8 mouse cellular contexts compared by ENCODE assay signal in the genomic region with DNA sequence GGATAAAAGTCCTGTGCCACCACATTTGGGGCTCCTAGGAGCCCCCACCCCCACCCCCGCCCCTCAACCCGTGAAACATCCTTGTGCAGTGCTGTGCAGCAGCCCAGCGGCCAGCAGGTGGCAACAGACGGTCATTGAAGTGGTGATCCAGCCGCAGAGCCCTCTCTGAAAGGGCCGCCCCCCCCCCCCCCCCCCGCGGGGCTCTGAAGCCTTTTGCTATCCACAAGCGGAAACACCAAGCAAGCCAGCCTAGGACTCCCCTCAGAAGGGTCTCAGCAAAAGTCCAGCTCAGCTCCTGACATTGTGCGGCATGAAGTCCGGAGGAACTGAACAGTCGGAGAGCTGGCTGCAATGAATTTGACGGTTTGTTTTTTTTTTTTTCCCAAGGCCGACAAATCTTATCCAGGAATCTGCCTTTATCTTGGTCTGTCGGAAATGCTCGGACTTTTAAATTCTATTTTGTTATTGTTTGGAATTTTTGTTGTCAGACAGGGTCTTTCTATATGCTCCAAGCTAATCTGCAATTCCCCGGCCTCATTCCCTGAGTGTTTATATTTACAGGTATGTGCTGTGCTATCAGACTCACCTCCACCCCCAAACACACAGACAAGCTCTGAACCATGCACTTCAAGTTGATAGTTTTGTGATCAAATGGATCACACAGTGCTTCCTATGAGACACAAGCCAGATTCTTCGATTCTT. TPM values are rescaled to one million over a fixed set of nuclear protein-coding genes. Genes with fewer than 3 reads are reported as not detected.
DNase-seq lines count a peak whose midpoint lies in the region; ATAC-seq and TF ChIP-seq lines count a peak whose summit lies in the region.

No protein-coding gene starts in this region.

- H3K27ac ChIP-seq in forebrain, embryonic 10.5 days: 0 out of 2 replicates have a peak overlapping the region, but pooled peaks have one; percentile 35
- peak overlapping the region; percentile 33 for H3K27ac ChIP-seq in heart, postnatal 0 days (ENCODE audit: low read depth)
- H3K27ac ChIP-seq in lung, embryonic 16.5 days (ENCODE audit: low read length): peak overlapping the region; percentile 60

- H3K27me3 ChIP-seq in E14TG2a.4 (ENCODE audit: insufficient read depth, low read length): peaks cover 27% of the 10 kb centered on the region
- peaks cover 26% of the 10 kb centered on the region for H3K27me3 ChIP-seq in forebrain, embryonic 10.5 days (ENCODE audit: poor library complexity, severe bottlenecking)
- no peaks in the 10 kb centered on the region for H3K27me3 ChIP-seq in heart, postnatal 0 days (ENCODE audit: control insufficient read depth, insufficient read depth, low read length)
- H3K27me3 ChIP-seq in lung, embryonic 16.5 days (ENCODE audit: control insufficient read depth, insufficient read depth, low read depth, low read length): no peaks in the 10 kb centered on the region

- no peaks in the 10 kb centered on the region for H3K9me3 ChIP-seq in E14TG2a.4 (ENCODE audit: low read length)
- H3K9me3 ChIP-seq in forebrain, embryonic 10.5 days: no peaks in the 10 kb centered on the region
- no peaks in the 10 kb centered on the region for H3K9me3 ChIP-seq in heart, postnatal 0 days (replicated peaks; ENCODE audit: control insufficient read depth, low read length)
- no peaks in the 10 kb centered on the region for H3K9me3 ChIP-seq in lung, embryonic 16.5 days (ENCODE audit: control insufficient read depth, low read length)

- peak overlapping the region; percentile 71 for H3K4me2 ChIP-seq in heart, postnatal 0 days (ENCODE audit: low read depth, low read length)
- H3K4me2 ChIP-seq in lung, embryonic 16.5 days (ENCODE audit: low read depth, low read length): peak overlapping the region; percentile 78

- no peaks in the 10 kb centered on the region for H3K36me3 ChIP-seq in E14TG2a.4 (ENCODE audit: insufficient read depth, low read length)
- H3K36me3 ChIP-seq in forebrain, embryonic 10.5 days (replicated peaks): no peaks in the 10 kb centered on the region
- H3K36me3 ChIP-seq in heart, postnatal 0 days (replicated peaks; ENCODE audit: control insufficient read depth, insufficient read depth, low read length): no peaks in the 10 kb centered on the region
- no peaks in the 10 kb centered on the region for H3K36me3 ChIP-seq in lung, embryonic 16.5 days (ENCODE audit: control insufficient read depth, insufficient read depth, low read length)

- H3K4me3 ChIP-seq in E14TG2a.4 (replicated peaks; ENCODE audit: low read length): peak overlapping the region; percentile 43
- H3K4me3 ChIP-seq in forebrain, embryonic 10.5 days: peak overlapping the region; percentile 52
- peak overlapping the region; percentile 48 for H3K4me3 ChIP-seq in heart, postnatal 0 days (ENCODE audit: low read depth, low read length)
- peak overlapping the region; percentile 51 for H3K4me3 ChIP-seq in lung, embryonic 16.5 days (ENCODE audit: low read length)

- peak; percentile 15 for TF ChIP-seq CTCF in E14TG2a.4 (conservative IDR thresholded peaks at IDR 0.05; ENCODE audit: low read length)
- TF ChIP-seq CTCF in heart, postnatal 0 days (IDR thresholded peaks at IDR 0.05; ENCODE audit: low read depth): peak; percentile 72

- peak; percentile 90 for DNase-seq in brain, adult 2 months (ENCODE audit: low read depth, low spot score)
- DNase-seq in forebrain, embryonic 10.5 days (ENCODE audit: extremely low spot score, low spot score): peak; percentile 84
- DNase-seq in heart, postnatal 0 days (ENCODE audit: low spot score): peak; percentile 71
- DNase-seq in kidney, postnatal 25 days: peak; percentile 87 to 92
- peak; percentile 62 for DNase-seq in ovary, postnatal 14 days (ENCODE audit: low spot score)
- peak; percentile 44 for DNase-seq in urinary bladder, adult 2 months (ENCODE audit: low spot score)

- 4% methylated on average over 16 of the region's 18 CpGs for WGBS in forebrain, embryonic 10.5 days
- WGBS in heart, postnatal 0 days: 2% methylated on average over 15 of the region's 18 CpGs
- 1% methylated on average over 17 of the region's 18 CpGs for WGBS in lung, embryonic 16.5 days

- H3K4me1 ChIP-seq in E14TG2a.4 (replicated peaks; ENCODE audit: low read depth, low read length): peaks cover 19% of the 10 kb centered on the region
- H3K4me1 ChIP-seq in forebrain, embryonic 10.5 days: peaks cover 28% of the 10 kb centered on the region
- H3K4me1 ChIP-seq in heart, postnatal 0 days (ENCODE audit: control insufficient read depth, insufficient read depth): peaks cover 14% of the 10 kb centered on the region; the same call in 1 of the 2 replicates
- peaks cover 13% of the 10 kb centered on the region for H3K4me1 ChIP-seq in lung, embryonic 16.5 days (replicated peaks; ENCODE audit: control insufficient read depth, insufficient read depth, low read length)

- H3K9ac ChIP-seq in heart, postnatal 0 days (replicated peaks; ENCODE audit: low read depth, low read length): 0 out of 2 replicates have a peak overlapping the region, but pooled peaks have one; percentile 23
- H3K9ac ChIP-seq in lung, embryonic 16.5 days (ENCODE audit: low read length): peak overlapping the region; percentile 71

- ATAC-seq in heart, postnatal 0 days (ENCODE audit: insufficient read depth, low read depth): peak; percentile 82
- ATAC-seq in lung, embryonic 16.5 days (ENCODE audit: low read depth): peak; percentile 77

- TF ChIP-seq EP300 in heart, postnatal 0 days (IDR thresholded peaks at IDR 0.05; ENCODE audit: low read depth): no peak

RNA-seq across cellular contexts. Expression of a gene that starts 4.7 kb away (rescaled TPM):
- polyA plus RNA-seq in forebrain, embryonic 10.5 days (2016; fragmentation: Nextera tagmentation; extraction: Ambion mirVana): 0.76 and 1.1 TPM in 2 replicates
- not detected in 2 replicates for total RNA-seq in heart, postnatal 0 days (2014; rRNA removed; ENCODE audit: low replicate concordance)
- 0.03 and 0.05 TPM in 2 replicates for polyA plus RNA-seq in heart, postnatal 0 days (2015; fragmentation: Nextera tagmentation; extraction: Ambion mirVana)
- polyA plus RNA-seq in lung, embryonic 16.5 days (2015; fragmentation: Nextera tagmentation; extraction: Ambion mirVana): 0.26 and 0.53 TPM in 2 replicates
- polyA plus RNA-seq in urinary bladder, adult 2 months (2012; rRNA removed): 0.01 TPM in 1 of 2 replicates, not detected in the other

RNA-seq across cellular contexts. Expression of a gene that starts 55.3 kb away (rescaled TPM):
- 7.5 and 8.6 TPM in 2 replicates for polyA plus RNA-seq in forebrain, embryonic 10.5 days (2016; fragmentation: Nextera tagmentation; extraction: Ambion mirVana)
- 1.7 and 20.3 TPM in 2 replicates for total RNA-seq in heart, postnatal 0 days (2014; rRNA removed; ENCODE audit: low replicate concordance)
- polyA plus RNA-seq in heart, postnatal 0 days (2015; fragmentation: Nextera tagmentation; extraction: Ambion mirVana): 2.9 and 3.1 TPM in 2 replicates
- 9.4 and 12.6 TPM in 2 replicates for polyA plus RNA-seq in lung, embryonic 16.5 days (2015; fragmentation: Nextera tagmentation; extraction: Ambion mirVana)
- 10.2 and 17.4 TPM in 2 replicates for polyA plus RNA-seq in urinary bladder, adult 2 months (2012; rRNA removed)

Comparison
In these comparisons a context has a peak if more than half of its experiments do, and no peak if none do; other contexts are left out.
1. Peak in every context shown above with its lines: DNase-seq, ATAC-seq, H3K4me3 ChIP-seq and H3K27ac ChIP-seq.